Comparison of ENCODE assay signal across 11 mouse cellular contexts in genomic region chrX:166621560-166622301, GRCm38 (mm10). TPM values are rescaled to one million over a fixed set of nuclear protein-coding genes. Genes with fewer than 3 reads are reported as not detected.
DNase-seq lines count a peak whose midpoint lies in the region; ATAC-seq lines count a peak whose summit lies in the region.
"Had no signal": no experiment of that assay in that cellular context is flagged by ENCODE, and none has a peak within 500 bp of the region (broad histone marks: within the 10 kb centered on the region; RNA-seq: fewer than 3 reads in every experiment).

No protein-coding gene starts in this region.

- WGBS in kidney, embryonic 14.5 days: 57% methylated on average over 9 of the region's 9 CpGs
- 50% methylated on average over 9 of the region's 9 CpGs for WGBS in forebrain, embryonic 15.5 days

- no peaks in the 10 kb centered on the region for H3K4me1 ChIP-seq in kidney, embryonic 14.5 days (ENCODE audit: control insufficient read depth, insufficient read depth, low read length)
- H3K4me1 ChIP-seq in forebrain, embryonic 15.5 days: no peaks in the 10 kb centered on the region

- no peaks in the 10 kb centered on the region for H3K27me3 ChIP-seq in kidney, embryonic 14.5 days (ENCODE audit: control insufficient read depth, insufficient read depth, low read length)
- no peaks in the 10 kb centered on the region for H3K27me3 ChIP-seq in forebrain, embryonic 15.5 days

- H3K36me3 ChIP-seq in kidney, embryonic 14.5 days (ENCODE audit: control insufficient read depth, insufficient read depth, low read length): no peaks in the 10 kb centered on the region
- no peaks in the 10 kb centered on the region for H3K36me3 ChIP-seq in forebrain, embryonic 15.5 days

- ATAC-seq in kidney, embryonic 14.5 days (ENCODE audit: low FRiP score, low TSS enrichment): peak; percentile 46; the same call in 1 of the 2 replicates
- ATAC-seq in forebrain, embryonic 15.5 days (replicated peaks): peak; percentile 55; the same call in 1 of the 2 replicates

- peak overlapping the region; percentile 63; the same call in 1 of the 2 replicates for H3K27ac ChIP-seq in kidney, embryonic 14.5 days (ENCODE audit: low read depth, low read length)
- 0 out of 2 replicates have a peak overlapping the region, but pooled peaks have one; percentile 8 for H3K27ac ChIP-seq in forebrain, embryonic 15.5 days (replicated peaks)

- no peaks in the 10 kb centered on the region for H3K9me3 ChIP-seq in kidney, embryonic 14.5 days (ENCODE audit: control insufficient read depth, low read length)
- H3K9me3 ChIP-seq in forebrain, embryonic 15.5 days: no peaks in the 10 kb centered on the region

- H3K9ac ChIP-seq in kidney, embryonic 14.5 days (ENCODE audit: low read depth, low read length): no peak overlapping the region
- no peak overlapping the region for H3K9ac ChIP-seq in forebrain, embryonic 15.5 days (replicated peaks)

- no peak for DNase-seq in kidney, postnatal 36 days
- peak; percentile 1 for DNase-seq in ovary, adult 18-20 months (ENCODE audit: low spot score)
- no peak for DNase-seq in ovary, postnatal 36 days (ENCODE audit: low spot score)
- DNase-seq in gastrocnemius, postnatal 4 days (ENCODE audit: low spot score in 2 of 2): no peak
- DNase-seq in cerebellum, postnatal 25 days: no peak
- DNase-seq: heart, postnatal 14 days; thymus, adult 2 months had no signal

- H3K4me2 ChIP-seq in kidney, embryonic 14.5 days (replicated peaks; ENCODE audit: low read depth, low read length): no peak overlapping the region
- H3K4me2 ChIP-seq in forebrain, embryonic 15.5 days (replicated peaks): no peak overlapping the region

- no peak overlapping the region for H3K4me3 ChIP-seq in kidney, embryonic 14.5 days (ENCODE audit: low read length)
- no peak overlapping the region for H3K4me3 ChIP-seq in forebrain, embryonic 15.5 days

RNA-seq across cellular contexts. Expression of gene Egfl6, which starts 36.2 kb away (rescaled TPM):
- 8.4 TPM in 2 replicates for polyA plus RNA-seq in kidney, embryonic 14.5 days (2014; fragmentation: Nextera tagmentation; extraction: Ambion mirVana)
- 1.9 TPM in 2 replicates for polyA plus RNA-seq in forebrain, embryonic 15.5 days (2015; fragmentation: Nextera tagmentation; extraction: Ambion mirVana)
- 10 to 100 TPM; 19.5 to 23.9 TPM for total RNA-seq in gastrocnemius, postnatal 4 days (2021)
- total RNA-seq: megakaryocyte, adult 5-6 weeks; MEL had no signal
